Mouse (Mus musculus): Measurements from ENCODE around the gene Anxa8. TPM values are rescaled to one million over a fixed set of nuclear protein-coding genes. Genes with fewer than 3 reads are reported as not detected.

Anxa8 gene
- total RNA-seq, 2 experiments from 2014 or later, result 3.3 TPM

- intact Hi-C loops (cut with DNase I), result no loop called here
- DNase-seq, result no peak
Measured at GRCm38 (mm10) chr14:34114311-34114710, 28.5 kb downstream of the Anxa8 start.

DNA sequence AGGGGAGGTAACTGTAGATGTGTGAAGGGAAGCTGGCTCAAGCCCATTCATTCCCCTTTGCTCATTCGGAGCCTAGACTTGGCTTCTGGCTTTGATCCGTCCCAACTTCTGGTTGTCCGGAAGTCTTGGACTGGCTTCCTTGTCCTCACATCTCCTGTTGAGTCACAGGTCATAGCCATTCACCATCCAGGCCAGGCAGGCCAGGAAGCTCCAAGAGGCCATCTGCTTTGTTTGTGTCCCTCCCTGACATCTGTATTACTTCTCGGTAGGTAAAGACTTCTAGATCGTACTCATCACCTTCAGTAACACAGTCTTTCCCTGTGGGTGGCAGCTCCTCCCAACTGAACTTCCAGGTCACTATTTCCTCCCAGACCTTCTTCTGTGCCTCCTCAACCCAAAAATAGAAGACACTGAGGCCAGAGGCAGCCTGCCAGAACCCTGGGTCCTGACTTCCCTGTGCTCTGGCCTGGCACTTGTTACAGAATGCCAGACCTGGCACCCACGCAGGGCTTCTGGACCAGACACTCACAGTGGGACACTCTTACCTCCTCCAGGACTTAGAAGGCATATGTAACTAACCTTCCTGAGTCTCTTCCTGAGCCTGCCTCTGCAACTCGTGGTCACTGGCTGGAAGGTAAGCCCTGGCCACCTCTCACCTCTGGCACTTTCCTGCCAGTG is 33.4 kb downstream of the Anxa8 start:
- intact Hi-C loops (cut with DNase I), result no loop called here
- no peak for DNase-seq

- no peak for DNase-seq
- intact Hi-C loops (cut with DNase I), result no loop called here
Measured at GRCm38 (mm10) chr14:34120016-34120910, 34.5 kb downstream of the Anxa8 start.

- no peak for DNase-seq
- intact Hi-C loops (cut with DNase I), result no loop called here
Measured at GRCm38 (mm10) chr14:34120923-34121351, 35.2 kb downstream of the Anxa8 start.

DNA sequence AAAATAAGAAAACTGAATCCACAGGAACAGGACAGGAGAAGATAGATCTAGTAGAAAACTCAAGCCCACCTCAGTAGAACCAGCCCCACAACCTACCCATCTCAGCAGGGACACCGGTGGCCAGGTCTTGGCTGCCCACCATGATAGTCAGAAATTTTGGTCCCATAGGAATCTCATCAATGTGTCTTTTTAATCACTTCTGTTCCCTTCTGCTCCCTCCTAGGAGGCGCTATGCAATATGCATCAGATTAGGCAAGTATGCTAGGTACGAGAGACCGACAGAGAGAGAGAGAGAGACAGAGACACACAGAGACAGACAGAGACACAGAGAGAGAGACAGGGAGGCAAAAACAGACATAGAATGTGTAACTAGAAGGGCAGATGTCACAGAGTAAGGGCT is 35.9 kb downstream of the Anxa8 start:
- no peak for DNase-seq
- intact Hi-C loops (cut with DNase I), result no loop called here

- no peak for DNase-seq
- intact Hi-C loops (cut with DNase I), result no loop called here
Measured at GRCm38 (mm10) chr14:34131216-34131615, 45.4 kb downstream of the Anxa8 start.

GRCm38 (mm10) chr14:34135391-34135790 is 49.6 kb downstream of the Anxa8 start:
- DNase-seq, result no peak
- intact Hi-C loops (cut with DNase I), result no loop called here

- intact Hi-C loops (cut with DNase I), result no loop called here
- no peak for DNase-seq
Measured at GRCm38 (mm10) chr14:34139671-34140664, 54.2 kb downstream of the Anxa8 start.

- intact Hi-C loops (cut with DNase I), result no loop called here
- DNase-seq, result no peak
Measured at GRCm38 (mm10) chr14:34142316-34142715, 56.5 kb downstream of the Anxa8 start.

DNA sequence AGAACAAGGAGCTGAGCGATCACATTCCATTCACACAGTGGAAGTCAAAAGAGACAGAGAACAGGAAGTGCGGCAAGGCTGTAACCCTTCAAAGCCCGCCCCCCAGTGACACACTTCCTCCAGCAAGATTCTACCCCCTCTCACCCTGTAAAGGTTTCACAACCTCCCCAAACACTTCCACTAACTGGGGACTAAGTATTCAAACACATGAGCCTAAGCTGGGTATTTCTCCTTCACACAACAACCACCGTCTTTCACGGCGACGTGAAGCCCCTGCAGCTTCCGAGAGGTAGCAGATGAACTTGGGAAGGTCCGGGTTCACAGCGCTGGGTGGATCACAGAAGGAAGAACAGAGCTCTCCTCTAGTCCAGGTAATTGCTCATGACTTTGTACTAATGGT is 57.1 kb downstream of the Anxa8 start:
- DNase-seq, result no peak
- intact Hi-C loops (cut with DNase I), result no loop called here

Other genes with a start within 250 kb of the Anxa8 start
- gene Gdf10, start 162.4 kb upstream of the Anxa8 start, total RNA-seq (2021), result 1 to 10 TPM; 2.3 to 3.2 TPM
- gene Gdf2, start 144.9 kb upstream of the Anxa8 start, total RNA-seq (2021), result under 1 TPM; 0.10 to 0.17 TPM
- gene Rbp3, start 132.0 kb upstream of the Anxa8 start, total RNA-seq (2021), result not detected
- under 1 TPM in 1 of 2 experiments, not detected in 1; 0.07 TPM for gene Zfp488, start 107.2 kb upstream of the Anxa8 start, total RNA-seq (2021)
- gene Gm30083, start 70.8 kb upstream of the Anxa8 start, total RNA-seq (2021), result not detected
- not detected for gene Gm5460, start 69.2 kb upstream of the Anxa8 start, total RNA-seq (2021)
- not detected for gene Antxrl, start 33.3 kb upstream of the Anxa8 start, total RNA-seq (2021)
- gene A630023A22Rik, start 16.8 kb downstream of the Anxa8 start, total RNA-seq (2021), result not detected
- gene Npy4r, start 66.5 kb downstream of the Anxa8 start, total RNA-seq (2021), result under 1 TPM; 0.12 TPM
- under 1 TPM; 0.17 to 0.34 TPM for gene Gprin2, start 115.7 kb downstream of the Anxa8 start, total RNA-seq (2021)
- gene Syt15, start 133.6 kb downstream of the Anxa8 start, total RNA-seq (2021), result 1 to 10 TPM; 1.3 to 1.6 TPM
- gene Shld2, start 224.5 kb downstream of the Anxa8 start, total RNA-seq (2021), result 1 to 10 TPM; 7.4 to 7.7 TPM
- gene Glud1, start 224.7 kb downstream of the Anxa8 start, total RNA-seq (2021), result 100 to 1,000 TPM; 130 to 141 TPM